Mouse (Mus musculus) central nervous system, embryonic 11.5 days (tissue): ENCODE measurements around the gene Nt5dc1. TPM values are rescaled to one million over a fixed set of nuclear protein-coding genes. Genes with fewer than 3 reads are reported as not detected.

Experiments
- polyA plus RNA-seq: library from polyadenylated mRNA; depleted of rRNA; stranded (reverse); fragments of >200 nt; gene quantifications from 2 replicates; pipeline ENCODE4 v1.2.3, GENCODE M21; 2012; rRNA removed

Nt5dc1 gene
- polyA plus RNA-seq, result 4.1 and 4.4 TPM in 2 replicates

GRCm38 (mm10) chr10:34418204-34418756 lies at the start of gene Nt5dc1:
Gene Nt5dc1, minus strand, starts transcription at chr10:34418552.

GRCm38 (mm10) chr10:34389681-34390080 lies 28.7 kb downstream of the Nt5dc1 start, which contains the start of gene Col10a1:
Gene Col10a1, plus strand, starts transcription at chr10:34389981.

GRCm38 (mm10) chr10:34297299-34297979 lies 120.9 kb downstream of the Nt5dc1 start, which contains the start of gene Tspyl4:
Gene Tspyl4, plus strand, starts transcription at chr10:34297442.

GRCm38 (mm10) chr10:34281962-34282388 lies 136.4 kb downstream of the Nt5dc1 start, which contains the start of gene Tspyl1:
Gene Tspyl1, plus strand, starts transcription at chr10:34282190.

Other genes with a start within 250 kb of the Nt5dc1 start
- 11.9 and 24.6 TPM in 2 replicates for gene Dse, start 210.8 kb downstream of the Nt5dc1 start, polyA plus RNA-seq
- gene Tspyl1, start 136.4 kb downstream of the Nt5dc1 start, polyA plus RNA-seq, result 38.5 and 44.3 TPM in 2 replicates
- gene Tspyl4, start 121.1 kb downstream of the Nt5dc1 start, polyA plus RNA-seq, result 35.6 and 38.1 TPM in 2 replicates
- gene Col10a1, start 28.6 kb downstream of the Nt5dc1 start, polyA plus RNA-seq, result not detected in 2 replicates
- 1.1 and 2.2 TPM in 2 replicates for gene Frk, start 64.8 kb upstream of the Nt5dc1 start, polyA plus RNA-seq